8 mouse cellular contexts compared by ENCODE assay signal in genomic region chr8:120462119-120462551, GRCm38 (mm10).
DNase-seq lines count a peak whose midpoint lies in the region; ATAC-seq and TF ChIP-seq lines count a peak whose summit lies in the region.

No protein-coding gene starts in this region.

- H3K36me3 ChIP-seq in hindbrain, embryonic 14.5 days (replicated peaks; ENCODE audit: control insufficient read depth, insufficient read depth) = no peaks in the 10 kb centered on the region

- 17% methylated on average over 15 of the region's 15 CpGs for WGBS in hindbrain, embryonic 14.5 days

- H3K4me2 ChIP-seq in hindbrain, embryonic 14.5 days (replicated peaks) = no peak overlapping the region

- peak overlapping the region; percentile 2; the same call in 1 of the 2 replicates for H3K4me3 ChIP-seq in gastrocnemius, adult 2 months
- no peak overlapping the region for H3K4me3 ChIP-seq in hindbrain, embryonic 14.5 days (replicated peaks; ENCODE audit: low read length)

- H3K9ac ChIP-seq in hindbrain, embryonic 14.5 days = peak overlapping the region; percentile 25; the same call in 1 of the 2 replicates

- no peak for DNase-seq in gastrocnemius, adult 2 months
- DNase-seq in gastrocnemius, postnatal 14 days = no peak
- DNase-seq in MEL-GATA-1-ER (ENCODE audit: extremely low read depth, low read depth) = peak; percentile 43
- no peak for DNase-seq in hindbrain, embryonic 14.5 days (ENCODE audit: low spot score)
- DNase-seq in layer of hippocampus, adult 9-11 months = no peak
- no peak for DNase-seq in layer of hippocampus, postnatal 25 days (ENCODE audit: extremely low spot score in 1 of 2, low spot score in 1 of 2)
- DNase-seq in left cerebral cortex, postnatal 4 days = no peak

- no peak for TF ChIP-seq CTCF in gastrocnemius, adult 2 months (IDR thresholded peaks at IDR 0.05)

- H3K4me1 ChIP-seq in hindbrain, embryonic 14.5 days (replicated peaks; ENCODE audit: control insufficient read depth, insufficient read depth, low read length) = peaks cover 56% of the 10 kb centered on the region

- H3K9me3 ChIP-seq in hindbrain, embryonic 14.5 days (ENCODE audit: control insufficient read depth, low read length) = no peaks in the 10 kb centered on the region

- no peak for ATAC-seq in hindbrain, embryonic 14.5 days (ENCODE audit: low FRiP score)
- peak; percentile 76 for ATAC-seq in megakaryocyte progenitor cell, adult 5-6 weeks (replicated peaks; ENCODE audit: poor library complexity)

- H3K27me3 ChIP-seq in hindbrain, embryonic 14.5 days (ENCODE audit: control insufficient read depth, insufficient read depth, low read length) = no peaks in the 10 kb centered on the region

- H3K27ac ChIP-seq in gastrocnemius, adult 2 months = peak overlapping the region; percentile 64
- H3K27ac ChIP-seq in hindbrain, embryonic 14.5 days = peak overlapping the region; percentile 61

- intact Hi-C loops in gastrocnemius, adult 2 months (cut with DNase I) = no loop called here
- intact Hi-C loops in gastrocnemius, postnatal 14 days (cut with DNase I; ENCODE audit: low total_unique reads) = no loop called here
- intact Hi-C loops in left cerebral cortex, postnatal 4 days (cut with DNase I) = no loop called here
